Mouse (Mus musculus) cerebral cortex, adult 2 months (tissue): Measurements from ENCODE around the gene Farp1.

Source experiments
- WGBS: fragments of 180-500 bp; shearing (Covaris S2); methylation state at CpG from one replicate; pipeline ENCODE4 v1.1.7; 2018; 5-methylcytosine and 5-hydroxymethylcytosine counted together

Gene Farp1

GRCm38 (mm10) chr14:121057750-121058149 is 22.8 kb downstream of the Farp1 start:
- 98% methylated on average over 5 of the region's 5 CpGs for WGBS

GRCm38 (mm10) chr14:121058481-121058880 is 23.5 kb downstream of the Farp1 start:
- WGBS, result 100% methylated on average over 1 of the region's 1 CpGs

- WGBS, result 56% methylated on average over 10 of the region's 10 CpGs
Measured at GRCm38 (mm10) chr14:121059266-121059665, 24.3 kb downstream of the Farp1 start.

GRCm38 (mm10) chr14:121060484-121060883 is 25.5 kb downstream of the Farp1 start:
- 75% methylated on average over 11 of the region's 11 CpGs for WGBS

- 35% methylated on average over 4 of the region's 4 CpGs for WGBS
Measured at GRCm38 (mm10) chr14:121061686-121062085, 26.7 kb downstream of the Farp1 start.

- 21% methylated on average over 14 of the region's 14 CpGs for WGBS
Measured at GRCm38 (mm10) chr14:121062238-121063082, 27.5 kb downstream of the Farp1 start.

GRCm38 (mm10) chr14:121064726-121065125 is 29.7 kb downstream of the Farp1 start:
- WGBS, result 58% methylated on average over 1 of the region's 1 CpGs

- 61% methylated on average over 5 of the region's 5 CpGs for WGBS
Measured at GRCm38 (mm10) chr14:121073093-121073866, 38.3 kb downstream of the Farp1 start.

GRCm38 (mm10) chr14:121074197-121074734 is 39.3 kb downstream of the Farp1 start:
- 43% methylated on average over 2 of the region's 2 CpGs for WGBS

- WGBS, result 43% methylated on average over 5 of the region's 5 CpGs
Measured at GRCm38 (mm10) chr14:121080739-121081138, 45.7 kb downstream of the Farp1 start.

GRCm38 (mm10) chr14:121082341-121082740 is 47.3 kb downstream of the Farp1 start:
- WGBS, result 10% methylated on average over 7 of the region's 7 CpGs

- 26% methylated on average over 2 of the region's 2 CpGs for WGBS
Measured at GRCm38 (mm10) chr14:121082793-121083192, 47.8 kb downstream of the Farp1 start.

GRCm38 (mm10) chr14:121083352-121083751 is 48.4 kb downstream of the Farp1 start:
- 80% methylated on average over 3 of the region's 3 CpGs for WGBS

GRCm38 (mm10) chr14:121092517-121092916 is 57.5 kb downstream of the Farp1 start:
- 71% methylated on average over 9 of the region's 9 CpGs for WGBS

- WGBS, result 77% methylated on average over 6 of the region's 6 CpGs
Measured at GRCm38 (mm10) chr14:121093860-121094259, 58.9 kb downstream of the Farp1 start.

- WGBS, result 74% methylated on average over 12 of the region's 12 CpGs
Measured at GRCm38 (mm10) chr14:121097640-121098435, 62.8 kb downstream of the Farp1 start.

- 85% methylated on average over 8 of the region's 8 CpGs for WGBS
Measured at GRCm38 (mm10) chr14:121099120-121099519, 64.1 kb downstream of the Farp1 start.

- 66% methylated on average over 2 of the region's 2 CpGs for WGBS
Measured at GRCm38 (mm10) chr14:121099876-121100275, 64.9 kb downstream of the Farp1 start.

GRCm38 (mm10) chr14:121100829-121101228 is 65.8 kb downstream of the Farp1 start:
- WGBS, result 20% methylated on average over 2 of the region's 2 CpGs

GRCm38 (mm10) chr14:121101531-121101930 is 66.5 kb downstream of the Farp1 start:
- 65% methylated on average over 5 of the region's 5 CpGs for WGBS

- 69% methylated on average over 5 of the region's 5 CpGs for WGBS
Measured at GRCm38 (mm10) chr14:121102599-121102998, 67.6 kb downstream of the Farp1 start.

GRCm38 (mm10) chr14:121103459-121103858 is 68.5 kb downstream of the Farp1 start:
- WGBS, result 65% methylated on average over 9 of the region's 9 CpGs
